Mouse (Mus musculus) liver, embryonic 14.5 days (tissue): ENCODE data around the gene 6430550D23Rik. TPM values are rescaled to one million over a fixed set of nuclear protein-coding genes. Genes with fewer than 3 reads are reported as not detected.

Source experiments
- ATAC-seq: fragments of 200-750 bp; cut with Nextera tagmentation; 2 replicates; pipeline ENCODE4 v1.8.0; 2017; ENCODE audit warnings: moderate number of reproducible peaks, mild to moderate bottlenecking, moderate library complexity; ENCODE audit not compliant: insufficient read depth
- DNase-seq, 3 experiments: peaks; one replicate each; pipeline ENCODE4 v3.0.0-alpha.2; 2012 to 2013; ENCODE audit warnings: low read depth in 3 of 3, low spot score in 3 of 3
- H3K27ac ChIP-seq: fragments of 300-500 bp; sonication (generic); 2 replicates; pipeline ENCODE4 v1.5.1; 2014; ENCODE audit warnings: moderate library complexity, mild to moderate bottlenecking, control low read depth, inconsistent platforms
- H3K27me3 ChIP-seq: fragments of 300-500 bp; sonication (generic); 2 replicates; pipeline ENCODE4 v1.6.1; 2014; ENCODE audit warnings: mild to moderate bottlenecking, low read length, moderate library complexity; ENCODE audit not compliant: control insufficient read depth, insufficient read depth
- H3K36me3 ChIP-seq: fragments of 300-500 bp; sonication (generic); replicated peaks from 2 replicates; pipeline ENCODE4 v1.6.1; 2014; ENCODE audit warnings: low read depth; ENCODE audit not compliant: control insufficient read depth, insufficient read depth
- H3K4me1 ChIP-seq, 2 experiments: fragments of 200-500 bp in 1 of 2; fragments of 300-500 bp in 1 of 2; sonication (generic) in 1 of 2; replicated peaks; 2 replicates each; pipeline ENCODE4 v1.6.1; 2012 to 2014; ENCODE audit warnings: antibody characterized with exemption in 1 of 2, inconsistent platforms in 1 of 2, low read length in 1 of 2; ENCODE audit not compliant: control insufficient read depth in 2 of 2, insufficient read depth in 2 of 2
- H3K4me2 ChIP-seq: fragments of 300-500 bp; sonication (generic); 2 replicates; pipeline ENCODE4 v1.6.1; 2014; ENCODE audit warnings: low read depth, mild to moderate bottlenecking, control low read depth, moderate library complexity
- H3K4me3 ChIP-seq, 2 experiments: fragments of 200-500 bp in 1 of 2; fragments of 300-500 bp in 1 of 2; sonication (generic) in 1 of 2; 2 replicates each; pipeline ENCODE4 v1.5.1; 2012 to 2014; ENCODE audit warnings: low read depth in 2 of 2, low read length in 2 of 2, mild to moderate bottlenecking in 2 of 2, control low read depth in 1 of 2, inconsistent platforms in 1 of 2, moderate library complexity in 1 of 2; ENCODE audit not compliant: insufficient read depth in 1 of 2
- H3K9ac ChIP-seq: fragments of 300-500 bp; sonication (generic); replicated peaks from 2 replicates; pipeline ENCODE4 v1.6.1; 2014; ENCODE audit warnings: mild to moderate bottlenecking, control low read depth, moderate library complexity
- H3K9me3 ChIP-seq: fragments of 300-500 bp; sonication (generic); 2 replicates; pipeline ENCODE4 v1.6.1; 2016; ENCODE audit warnings: low read length, mixed read lengths; ENCODE audit not compliant: control insufficient read depth
- CTCF ChIP-seq: IDR thresholded peaks from 2 replicates; pipeline ENCODE4 v1.5.1; 2016; ENCODE audit warnings: antibody characterized with exemption, low read depth, control low read depth
- EP300 ChIP-seq: IDR thresholded peaks from 2 replicates; pipeline ENCODE4 v1.6.1; 2016; ENCODE audit warnings: antibody characterized with exemption, low read depth
- WGBS: fragments of 180-500 bp; shearing (Covaris S2); extraction: QIAGEN DNeasy Blood & Tissue Kit; methylation state at CpG from one replicate; pipeline ENCODE4 v1.1.7; 2014; ENCODE audit not compliant: insufficient replicate concordance; 5-methylcytosine and 5-hydroxymethylcytosine counted together
- polyA plus RNA-seq, 2 experiments: library from polyadenylated mRNA; depleted of rRNA in 1 of 2; stranded (reverse) in 1 of 2; unstranded in 1 of 2; fragments of >200 nt; fragmentation: Nextera tagmentation in 1 of 2; extraction: Ambion mirVana in 1 of 2; gene quantifications; 2 replicates each; pipeline versions ENCODE4 v1.2.1 to v1.2.3; 2012 to 2014

The 6430550D23Rik gene
- polyA plus RNA-seq, 2 experiments: 0.41 to 2.1 TPM

GRCm38 (mm10) chr2:155946499-155946898 lies 61.3 kb downstream of the 6430550D23Rik start:
- H3K27ac ChIP-seq: no peak overlapping the region
- TF ChIP-seq EP300 (no peak), CTCF (no peak)

GRCm38 (mm10) chr2:155946069-155946468 lies 61.7 kb downstream of the 6430550D23Rik start:
- H3K4me3 ChIP-seq: no peak overlapping the region
- H3K9ac ChIP-seq: no peak overlapping the region
- peaks cover 7 to 19% of the 10 kb centered on the region in 2 experiments; a peak in 3 of 4 replicates for H3K4me1 ChIP-seq
- H3K27ac ChIP-seq: no peak overlapping the region
- ATAC-seq: peak; percentile 19; the same call in 1 of the 2 replicates
- DNase-seq: peak; percentile 53 to 61 (median 54)
- H3K36me3 ChIP-seq: no peaks in the 10 kb centered on the region
- TF ChIP-seq EP300 (no peak), CTCF (peak; percentile 90)
- no peaks in the 10 kb centered on the region for H3K9me3 ChIP-seq
- H3K27me3 ChIP-seq: no peaks in the 10 kb centered on the region
- 1% methylated on average over 7 of the region's 7 CpGs for WGBS
- H3K4me2 ChIP-seq: no peak overlapping the region

More at GRCm38 (mm10) chr2:155946499-155946898, 61.3 kb downstream of the 6430550D23Rik start:
- Histone ChIP-seq H3K4me2 (no peak overlapping the region), H3K4me1 (peaks cover 7 to 20% of the 10 kb centered on the region in 2 experiments; a peak in 3 of 4 replicates), H3K9me3 (no peaks in the 10 kb centered on the region), H3K4me3 (no peak overlapping the region), H3K36me3 (no peaks in the 10 kb centered on the region), H3K27me3 (no peaks in the 10 kb centered on the region), H3K9ac (no peak overlapping the region)
- DNase-seq (no peak), ATAC-seq (peak; percentile 10; the same call in 1 of the 2 replicates)
- 53% methylated on average over 4 of the region's 4 CpGs for WGBS

GRCm38 (mm10) chr2:155945580-155945979 lies 62.2 kb downstream of the 6430550D23Rik start:
- no peaks in the 10 kb centered on the region for H3K27me3 ChIP-seq
- H3K4me2 ChIP-seq: no peak overlapping the region
- DNase-seq (no peak), ATAC-seq (no peak)
- H3K36me3 ChIP-seq: no peaks in the 10 kb centered on the region
- TF ChIP-seq EP300: no peak
- TF ChIP-seq CTCF: no peak
- WGBS: 76% methylated on average over 5 of the region's 5 CpGs
- no peak overlapping the region for H3K9ac ChIP-seq
- H3K4me3 ChIP-seq: no peak overlapping the region
- H3K4me1 ChIP-seq: peaks cover 7 to 19% of the 10 kb centered on the region in 2 experiments; a peak in 3 of 4 replicates
- no peaks in the 10 kb centered on the region for H3K9me3 ChIP-seq
- no peak overlapping the region for H3K27ac ChIP-seq

GRCm38 (mm10) chr2:155945124-155945523 lies 62.7 kb downstream of the 6430550D23Rik start, which contains the start of gene Gdf5:
Gdf5 (minus strand) TSS chr2:155945367.
- H3K4me3 ChIP-seq: no peak within 1 kb of the TSS
- ATAC-seq: no peak
- no peak within 1 kb of the TSS for H3K9ac ChIP-seq
- no peak within 1 kb of the TSS for H3K27ac ChIP-seq
- H3K9me3 ChIP-seq: no peaks in the 10 kb centered on the region
- H3K4me2 ChIP-seq: no peak within 1 kb of the TSS
- H3K27me3 ChIP-seq: no peaks in the 10 kb centered on the region
- no peaks in the 10 kb centered on the region for H3K36me3 ChIP-seq
- 74% methylated on average over 13 of the region's 13 CpGs for WGBS
- peaks cover 7 to 19% of the 10 kb centered on the region in 2 experiments; a peak in 3 of 4 replicates for H3K4me1 ChIP-seq
- no peak for DNase-seq
- TF ChIP-seq CTCF (no peak), EP300 (no peak)

- H3K4me2 ChIP-seq: no peak overlapping the region
- TF ChIP-seq EP300 (no peak), CTCF (no peak)
- no peak overlapping the region for H3K4me3 ChIP-seq
Observed at GRCm38 (mm10) chr2:155944685-155945084, 63.1 kb downstream of the 6430550D23Rik start.

More at GRCm38 (mm10) chr2:155944685-155945084, 63.1 kb downstream of the 6430550D23Rik start:
- WGBS: 76% methylated on average over 4 of the region's 4 CpGs
- Histone ChIP-seq H3K9me3 (no peaks in the 10 kb centered on the region), H3K36me3 (no peaks in the 10 kb centered on the region), H3K27me3 (no peaks in the 10 kb centered on the region), H3K4me1 (peaks cover 7 to 19% of the 10 kb centered on the region in 2 experiments; a peak in 3 of 4 replicates), H3K9ac (no peak overlapping the region), H3K27ac (no peak overlapping the region)
- DNase-seq: no peak
- no peak for ATAC-seq
